8 mouse cellular contexts compared by ENCODE assay signal in genomic region chr9:116426269-116426999, GRCm38 (mm10).
DNase-seq lines count a peak whose midpoint lies in the region; ATAC-seq and TF ChIP-seq lines count a peak whose summit lies in the region.

No protein-coding gene starts in this region.

- no peak overlapping the region for H3K9ac ChIP-seq in ES-E14 (ENCODE audit: insufficient read depth, low read depth, low read length, poor library complexity, severe bottlenecking)

- no peaks in the 10 kb centered on the region for H3K9me3 ChIP-seq in ES-E14 (ENCODE audit: control insufficient read depth, insufficient read depth, low read depth, low read length)

- ATAC-seq in monocyte, adult 5-6 weeks (replicated peaks; ENCODE audit: insufficient number of reproducible peaks, low FRiP score, low TSS enrichment, poor library complexity, severe bottlenecking): no peak

- DNase-seq in A20 (ENCODE audit: low read depth, low spot score) (peak; percentile 64), ES-E14 (ENCODE audit: low read depth, low spot score) (peak; percentile 82)
- peak; percentile 42 for DNase-seq in cerebellum, adult 8-10 months
- peak; percentile 84 for DNase-seq in gastrocnemius, postnatal 14 days
- DNase-seq in layer of hippocampus, adult 8-10 months (ENCODE audit: low spot score in 2 of 2): peak; percentile 55 to 83
- DNase-seq in lung, postnatal 10 days: peak; percentile 84
- DNase-seq in spleen, adult 12 weeks (ENCODE audit: low spot score): peak; percentile 20

- peaks cover 9 to 10% of the 10 kb centered on the region in 2 experiments; a peak in 3 of 4 replicates for H3K4me1 ChIP-seq in ES-E14 (ENCODE audit: control insufficient read depth in 2 of 2, insufficient read depth in 2 of 2, low read length in 2 of 2, poor library complexity in 1 of 2)

- H3K27ac ChIP-seq in ES-E14 (ENCODE audit: insufficient read depth, low read depth, low read length, poor library complexity, severe bottlenecking): no peak overlapping the region

- in situ Hi-C loops in ES-E14 (cut with MboI; ENCODE audit: low sequenced_read_pairs in 2 of 2, unreplicated experiment in 2 of 2): no loop called here

- intact Hi-C loops in gastrocnemius, postnatal 14 days (cut with DNase I; ENCODE audit: low total_unique reads): no loop called here

- no peak overlapping the region; a peak in 1 of 4 replicates for H3K4me3 ChIP-seq in ES-E14 (ENCODE audit: insufficient read depth in 1 of 2, low read depth in 1 of 2, low read length in 2 of 2, poor library complexity in 1 of 2, severe bottlenecking in 1 of 2)

- H3K36me3 ChIP-seq in ES-E14 (ENCODE audit: control insufficient read depth, insufficient read depth, low read length, poor library complexity, severe bottlenecking): no peaks in the 10 kb centered on the region

TF ChIP-seq in ES-E14, 5 proteins besides CTCF, POLR2A, EP300 and RAD21:
- TF ChIP-seq ZC3H11A (IDR thresholded peaks at IDR 0.05; ENCODE audit: borderline replicate concordance, low read depth, low read length) (peak; percentile 68), HCFC1 (IDR thresholded peaks at IDR 0.05; ENCODE audit: borderline replicate concordance, insufficient read depth, low read length) (no peak)

Comparison
In these comparisons a context has a peak if more than half of its experiments do, and no peak if none do; other contexts are left out.
1. DNase-seq: peak in every context shown above with its lines; median percentile 84 in gastrocnemius, postnatal 14 days; 84 in lung, postnatal 10 days; 82 in ES-E14; 69 in layer of hippocampus, adult 8-10 months; 64 in A20; 42 in cerebellum, adult 8-10 months; 20 in spleen, adult 12 weeks.